9 mouse cellular contexts compared by ENCODE assay signal in the genomic region with DNA sequence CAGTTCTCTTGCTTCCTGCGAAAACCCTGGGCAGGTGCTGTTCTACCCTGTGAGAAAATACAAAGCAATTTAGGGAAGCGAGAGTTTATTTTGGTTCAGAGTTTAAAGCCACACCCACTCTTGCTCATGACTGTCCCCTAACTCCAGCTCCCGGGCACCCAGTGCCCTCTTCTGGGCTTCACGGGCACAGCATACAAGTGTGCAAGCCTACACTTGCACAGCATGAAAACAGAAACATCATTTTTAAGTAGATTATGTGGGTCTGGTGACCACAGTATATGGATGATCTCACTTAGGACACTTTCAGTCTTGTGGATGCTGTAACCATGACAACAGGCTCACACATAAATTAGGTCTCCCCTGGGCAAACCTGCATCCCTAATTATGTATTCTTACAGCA.
DNase-seq lines count a peak whose midpoint lies in the region; ATAC-seq lines count a peak whose summit lies in the region.
"Had no signal": no experiment of that assay in that cellular context is flagged by ENCODE, and none has a peak within 500 bp of the region (broad histone marks: within the 10 kb centered on the region; RNA-seq: fewer than 3 reads in every experiment).

No protein-coding gene starts in this region.

- 0 out of 2 replicates have a peak, but pooled peaks have one; percentile 27 for ATAC-seq in heart, embryonic 15.5 days (replicated peaks; ENCODE audit: insufficient number of reproducible peaks, insufficient read depth, low FRiP score, low read depth)
- ATAC-seq in embryonic facial prominence, embryonic 14.5 days (ENCODE audit: low read depth): no peak
- ATAC-seq in intestine, embryonic 16.5 days: no peak

- no peak overlapping the region for H3K27ac ChIP-seq in heart, embryonic 15.5 days
- no peak overlapping the region for H3K27ac ChIP-seq in embryonic facial prominence, embryonic 14.5 days (replicated peaks; ENCODE audit: low read depth, low read length)
- H3K27ac ChIP-seq in intestine, embryonic 16.5 days (ENCODE audit: low read length): no peak overlapping the region
- H3K27ac ChIP-seq: neural tube, embryonic 13.5 days had no signal

- peaks cover 3% of the 10 kb centered on the region; the same call in 1 of the 2 replicates for H3K4me1 ChIP-seq in heart, embryonic 15.5 days (replicated peaks)
- no peaks in the 10 kb centered on the region for H3K4me1 ChIP-seq in embryonic facial prominence, embryonic 14.5 days (ENCODE audit: control insufficient read depth, insufficient read depth, low read length)
- H3K4me1 ChIP-seq in intestine, embryonic 16.5 days (ENCODE audit: control insufficient read depth, insufficient read depth, low read length): no peaks in the 10 kb centered on the region

- DNase-seq in heart, postnatal 25 days (ENCODE audit: low spot score): no peak
- DNase-seq in A20 (ENCODE audit: low read depth, low spot score): peak; percentile 85
- DNase-seq in embryonic facial prominence, embryonic 14.5 days (ENCODE audit: low spot score): peak; percentile 18
- peak; percentile 11 for DNase-seq in mesoderm, embryonic 11.5 days (ENCODE audit: low read depth, low spot score)
- DNase-seq in ovary, adult 18-20 months (ENCODE audit: low spot score): no peak
- DNase-seq in frontal cortex, postnatal 25 days (ENCODE audit: low spot score in 2 of 2): no peak

- no peak overlapping the region for H3K9ac ChIP-seq in heart, embryonic 15.5 days
- no peak overlapping the region for H3K9ac ChIP-seq in embryonic facial prominence, embryonic 14.5 days (ENCODE audit: low read depth, low read length)
- H3K9ac ChIP-seq in intestine, embryonic 16.5 days (ENCODE audit: low read depth, low read length): no peak overlapping the region
- H3K9ac ChIP-seq: neural tube, embryonic 13.5 days had no signal

- H3K27me3 ChIP-seq in heart, embryonic 15.5 days: no peaks in the 10 kb centered on the region
- no peaks in the 10 kb centered on the region for H3K27me3 ChIP-seq in embryonic facial prominence, embryonic 14.5 days (replicated peaks; ENCODE audit: control insufficient read depth, insufficient read depth, low read length)
- no peaks in the 10 kb centered on the region for H3K27me3 ChIP-seq in intestine, embryonic 16.5 days (replicated peaks; ENCODE audit: control insufficient read depth, insufficient read depth, low read length)
- H3K27me3 ChIP-seq: neural tube, embryonic 13.5 days had no signal

- H3K4me2 ChIP-seq in heart, embryonic 15.5 days: no peak overlapping the region
- no peak overlapping the region for H3K4me2 ChIP-seq in embryonic facial prominence, embryonic 14.5 days (ENCODE audit: low read depth, low read length)
- no peak overlapping the region for H3K4me2 ChIP-seq in intestine, embryonic 16.5 days (ENCODE audit: low read depth, low read length)
- H3K4me2 ChIP-seq: neural tube, embryonic 13.5 days had no signal

- no peaks in the 10 kb centered on the region for H3K9me3 ChIP-seq in heart, embryonic 15.5 days (replicated peaks)
- H3K9me3 ChIP-seq in embryonic facial prominence, embryonic 14.5 days (ENCODE audit: control insufficient read depth, low read length): no peaks in the 10 kb centered on the region
- H3K9me3 ChIP-seq in intestine, embryonic 16.5 days (ENCODE audit: control insufficient read depth, low read length): no peaks in the 10 kb centered on the region
- H3K9me3 ChIP-seq: neural tube, embryonic 13.5 days had no signal

- intact Hi-C loops in heart, postnatal 25 days (cut with DNase I): no loop called here

- WGBS in heart, embryonic 15.5 days: 54% methylated on average over 4 of the region's 4 CpGs
- WGBS in embryonic facial prominence, embryonic 14.5 days: 59% methylated on average over 4 of the region's 4 CpGs
- WGBS in intestine, embryonic 16.5 days: 60% methylated on average over 4 of the region's 4 CpGs

- H3K36me3 ChIP-seq in heart, embryonic 15.5 days: no peaks in the 10 kb centered on the region
- H3K36me3 ChIP-seq in embryonic facial prominence, embryonic 14.5 days (ENCODE audit: control insufficient read depth, insufficient read depth, low read length): no peaks in the 10 kb centered on the region
- no peaks in the 10 kb centered on the region for H3K36me3 ChIP-seq in intestine, embryonic 16.5 days (ENCODE audit: control insufficient read depth, insufficient read depth, low read length)
- H3K36me3 ChIP-seq: neural tube, embryonic 13.5 days had no signal

- H3K4me3 ChIP-seq in heart, embryonic 15.5 days: no peak overlapping the region
- no peak overlapping the region for H3K4me3 ChIP-seq in embryonic facial prominence, embryonic 14.5 days (ENCODE audit: low read depth, low read length)
- no peak overlapping the region for H3K4me3 ChIP-seq in intestine, embryonic 16.5 days (ENCODE audit: low read length)
- H3K4me3 ChIP-seq: neural tube, embryonic 13.5 days had no signal

Comparison
In these comparisons a context has a peak if more than half of its experiments do, and no peak if none do; other contexts are left out.
1. DNase-seq: peak in A20 (single experiment), embryonic facial prominence, embryonic 14.5 days (single experiment) and mesoderm, embryonic 11.5 days (single experiment); none in heart, postnatal 25 days (single experiment), ovary, adult 18-20 months (single experiment) and frontal cortex, postnatal 25 days (0 of 2).